Mouse (Mus musculus): ENCODE results near the gene Ttc27. TPM values are rescaled to one million over a fixed set of nuclear protein-coding genes. Genes with fewer than 3 reads are reported as not detected.

Ttc27 gene
- total RNA-seq, 2 experiments from 2014 or later = 12.0 to 12.4 TPM

GRCm38 (mm10) chr17:74819711-74820110 is 102.2 kb downstream of the Ttc27 start:
- no peak for DNase-seq (ENCODE audit: low spot score)

- DNase-seq (ENCODE audit: low spot score) = no peak
Measured at GRCm38 (mm10) chr17:74830851-74831250, 113.3 kb downstream of the Ttc27 start.

- DNase-seq (ENCODE audit: low spot score) = no peak
Measured at GRCm38 (mm10) chr17:74841721-74842120, 124.2 kb downstream of the Ttc27 start.

- no peak for DNase-seq (ENCODE audit: low spot score)
Measured at GRCm38 (mm10) chr17:74842603-74843002, 125.1 kb downstream of the Ttc27 start.

GRCm38 (mm10) chr17:74843486-74843885 is 126.0 kb downstream of the Ttc27 start:
- no peak for DNase-seq (ENCODE audit: low spot score)

GRCm38 (mm10) chr17:74846031-74846891 is 128.7 kb downstream of the Ttc27 start:
- peak; percentile 41 for DNase-seq (ENCODE audit: low spot score)

GRCm38 (mm10) chr17:74850216-74850615 is 132.7 kb downstream of the Ttc27 start:
- DNase-seq (ENCODE audit: low spot score) = no peak

- DNase-seq (ENCODE audit: low spot score) = no peak
Measured at GRCm38 (mm10) chr17:74859298-74859697, 141.8 kb downstream of the Ttc27 start.

- no peak for DNase-seq (ENCODE audit: low spot score)
Measured at GRCm38 (mm10) chr17:74860180-74860993, 142.9 kb downstream of the Ttc27 start.

GRCm38 (mm10) chr17:74863845-74864244 is 146.3 kb downstream of the Ttc27 start:
- DNase-seq (ENCODE audit: low spot score) = no peak

GRCm38 (mm10) chr17:74864790-74865548 is 147.4 kb downstream of the Ttc27 start:
- no peak for DNase-seq (ENCODE audit: low spot score)

GRCm38 (mm10) chr17:74865694-74866564 is 148.4 kb downstream of the Ttc27 start:
- DNase-seq (ENCODE audit: low spot score) = no peak

- peak; percentile 62 for DNase-seq (ENCODE audit: low spot score)
Measured at GRCm38 (mm10) chr17:74866565-74867507, 149.3 kb downstream of the Ttc27 start.

- DNase-seq (ENCODE audit: low spot score) = no peak
Measured at GRCm38 (mm10) chr17:74868185-74868907, 150.8 kb downstream of the Ttc27 start.

- DNase-seq (ENCODE audit: low spot score) = no peak
Measured at GRCm38 (mm10) chr17:74869556-74869955, 152.0 kb downstream of the Ttc27 start.

- no peak for DNase-seq (ENCODE audit: low spot score)
Measured at GRCm38 (mm10) chr17:74870177-74871160, 152.9 kb downstream of the Ttc27 start.

- DNase-seq (ENCODE audit: low spot score) = no peak
Measured at GRCm38 (mm10) chr17:74872567-74872966, 155.0 kb downstream of the Ttc27 start.

- no peak for DNase-seq (ENCODE audit: low spot score)
Measured at GRCm38 (mm10) chr17:74873756-74874155, 156.2 kb downstream of the Ttc27 start.
